Mouse (Mus musculus) lung, postnatal 25 days (tissue): ENCODE measurements around the gene Slc12a8.

Source experiments
- DNase-seq: peaks from one replicate; pipeline ENCODE4 v3.0.0; 2022; ENCODE audit warnings: low spot score

The Slc12a8 gene

DNA sequence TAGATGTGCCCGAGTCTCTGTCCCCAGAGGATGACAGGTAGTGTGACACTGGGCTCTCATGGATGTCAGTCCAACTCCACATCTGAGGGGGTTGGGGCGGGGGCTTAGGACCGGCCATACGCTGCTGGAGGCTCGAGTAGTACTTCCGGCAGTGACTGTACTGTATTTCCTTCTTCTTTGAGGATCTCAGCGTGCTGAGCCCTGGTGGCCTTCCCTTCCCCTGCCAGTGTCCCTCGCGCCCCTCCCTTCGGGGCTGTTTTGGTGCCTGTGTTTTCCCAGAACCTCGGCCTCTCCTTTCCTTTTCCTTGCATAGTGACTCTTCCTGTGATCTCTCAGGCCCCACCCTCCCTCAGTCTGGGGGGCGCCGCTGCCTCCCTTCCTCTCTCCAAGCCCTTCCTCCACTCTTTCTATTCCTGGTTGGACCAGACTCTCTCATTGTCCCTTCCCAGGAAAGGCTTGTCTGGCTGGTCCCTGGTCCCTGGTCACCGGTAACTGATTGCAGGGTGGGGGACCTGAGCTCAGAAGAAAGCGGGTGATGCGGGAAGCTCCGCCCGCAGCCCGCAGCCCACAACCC is 66.8 kb downstream of the Slc12a8 start:
- peak; percentile 81 for DNase-seq

DNA sequence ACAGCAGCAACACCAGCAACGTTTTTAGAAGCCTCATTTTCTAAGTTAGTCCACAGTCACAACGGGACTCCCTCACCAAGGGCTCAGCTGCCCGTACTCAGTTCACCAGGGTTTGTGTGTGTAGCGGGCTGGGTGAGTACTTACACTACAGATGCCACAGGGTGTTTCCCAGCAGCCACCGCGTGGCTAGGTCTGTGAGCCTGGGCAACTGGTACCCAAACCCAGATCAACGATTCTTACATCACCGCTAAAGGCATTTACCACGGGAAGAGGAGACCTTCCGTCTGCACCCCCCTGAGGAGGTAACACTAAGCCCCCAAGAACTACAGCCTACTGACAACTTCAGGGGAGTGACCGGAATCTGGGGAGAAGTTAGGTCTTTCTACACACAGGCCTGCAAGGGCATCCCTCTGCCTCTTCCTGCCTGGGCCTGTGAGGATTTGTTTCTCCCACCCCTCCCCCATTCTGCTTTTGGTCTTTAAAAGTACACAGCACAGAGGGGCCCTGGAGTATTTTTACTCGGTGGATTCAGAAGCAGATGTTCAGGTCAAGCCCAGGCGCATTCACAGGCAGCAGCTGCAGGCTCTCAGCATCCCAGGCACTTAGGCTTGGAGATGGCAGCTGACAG is 67.4 kb downstream of the Slc12a8 start:
- peak; percentile 61 for DNase-seq

DNA sequence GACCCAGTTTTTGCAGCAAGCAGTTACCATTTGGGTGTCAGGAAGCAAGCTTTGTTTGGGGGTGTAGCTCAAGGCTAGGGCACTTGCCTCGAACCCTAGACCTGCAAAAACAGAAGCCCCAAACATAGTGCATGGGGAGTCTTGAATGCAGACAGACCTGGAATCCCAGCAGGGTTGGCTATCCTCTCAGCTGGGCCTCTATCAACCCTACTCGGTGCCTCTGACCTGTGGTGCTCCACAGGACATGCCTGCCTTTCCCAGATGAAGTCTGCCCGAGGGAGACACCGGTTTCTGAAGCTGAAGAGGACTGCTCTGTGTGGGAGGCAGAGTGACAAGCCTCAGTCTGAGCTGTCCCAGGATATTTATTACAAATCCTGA is 67.9 kb downstream of the Slc12a8 start:
- no peak for DNase-seq

DNA sequence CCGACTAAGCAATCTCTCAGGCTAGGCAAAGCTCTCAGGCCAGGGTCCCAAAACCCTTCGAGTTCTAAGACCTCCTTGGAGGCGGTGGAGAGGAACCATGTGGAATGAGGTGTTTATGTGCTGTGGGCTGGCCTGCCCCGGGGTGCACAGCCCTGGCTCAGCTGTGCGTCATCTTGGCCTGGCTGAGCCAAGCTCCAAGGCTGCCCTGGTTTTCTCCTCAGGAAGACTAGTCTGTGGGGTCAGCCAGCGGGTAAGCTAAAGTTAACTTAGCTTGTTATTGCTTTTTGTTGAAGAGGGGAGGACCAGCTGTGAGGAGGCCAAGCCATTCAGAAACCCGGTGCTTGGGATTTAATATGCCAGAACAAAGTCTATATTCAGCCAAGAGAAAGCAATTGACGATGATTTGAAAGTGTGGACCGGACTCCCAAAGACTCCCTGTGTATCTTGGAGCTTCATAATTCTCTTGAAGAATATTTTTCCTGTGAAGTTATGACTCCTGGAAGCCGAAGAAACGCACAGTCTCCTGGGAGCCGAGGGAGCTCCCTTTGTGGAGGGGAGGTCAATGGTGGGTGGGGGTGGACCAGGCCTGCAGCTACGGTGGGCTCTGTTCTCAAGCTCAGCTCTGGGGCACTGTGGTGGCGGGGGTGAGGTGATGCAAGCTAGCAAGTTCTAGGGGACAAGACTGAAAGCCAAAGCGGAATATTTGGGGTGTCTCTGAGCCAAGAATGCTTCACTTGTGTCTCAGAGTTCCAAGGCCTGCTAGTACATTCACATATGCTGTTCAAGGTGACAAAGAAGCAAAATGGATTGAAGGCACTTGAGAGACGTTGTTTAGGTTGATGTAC is 70.4 kb downstream of the Slc12a8 start:
- peak; percentile 69 for DNase-seq

DNA sequence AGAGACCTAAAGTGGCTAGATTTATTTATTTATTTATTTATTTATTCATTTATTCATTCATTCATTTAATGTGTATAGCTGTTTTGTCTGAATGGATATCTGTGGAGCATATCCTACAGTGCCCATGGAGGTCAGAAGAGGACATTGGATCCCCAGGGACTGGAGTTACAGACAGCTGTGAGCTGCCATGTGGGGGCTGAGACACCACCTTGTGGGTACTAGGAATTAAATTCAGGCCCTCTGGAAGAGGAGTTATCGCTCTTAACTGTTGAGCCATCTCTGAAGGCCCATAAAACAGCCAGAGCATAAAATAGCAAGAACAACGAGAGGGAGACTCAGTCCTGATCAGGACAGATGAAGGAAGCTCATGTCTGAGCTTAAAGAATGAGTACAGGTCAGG is 71.7 kb downstream of the Slc12a8 start:
- no peak for DNase-seq

GRCm38 (mm10) chr16:33590438-33590837 is 73.3 kb downstream of the Slc12a8 start:
- DNase-seq, result no peak

GRCm38 (mm10) chr16:33591390-33592067 is 74.4 kb downstream of the Slc12a8 start:
- no peak for DNase-seq

- DNase-seq, result no peak
These were observed 75.2 kb downstream of the Slc12a8 start for GRCm38 (mm10) chr16:33592286-33592685.

GRCm38 (mm10) chr16:33593467-33593866 is 76.3 kb downstream of the Slc12a8 start:
- no peak for DNase-seq

- peak; percentile 69 for DNase-seq
These were observed 77.1 kb downstream of the Slc12a8 start for GRCm38 (mm10) chr16:33594037-33594771.

- DNase-seq, result no peak
These were observed 78.2 kb downstream of the Slc12a8 start for GRCm38 (mm10) chr16:33595235-33595769.

DNA sequence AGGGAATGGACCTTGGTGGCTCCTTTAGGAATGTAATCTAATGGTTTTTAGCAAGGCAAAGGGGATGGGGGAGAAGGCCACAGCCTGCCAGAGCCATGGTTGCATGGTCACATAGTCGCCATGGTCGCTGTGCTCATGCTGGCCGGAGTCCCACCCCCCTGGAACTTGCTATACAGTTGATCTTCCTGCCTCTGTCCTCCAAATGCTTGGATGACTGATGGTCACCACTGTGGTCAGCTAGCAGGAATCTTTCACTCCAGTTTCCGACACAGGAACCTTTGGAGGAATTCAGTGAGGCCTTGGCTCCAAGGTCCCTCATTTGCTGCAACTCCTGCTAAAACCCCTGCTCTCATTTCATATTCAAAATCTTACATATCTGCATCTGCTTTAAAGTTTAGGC is 79.1 kb downstream of the Slc12a8 start:
- no peak for DNase-seq

DNA sequence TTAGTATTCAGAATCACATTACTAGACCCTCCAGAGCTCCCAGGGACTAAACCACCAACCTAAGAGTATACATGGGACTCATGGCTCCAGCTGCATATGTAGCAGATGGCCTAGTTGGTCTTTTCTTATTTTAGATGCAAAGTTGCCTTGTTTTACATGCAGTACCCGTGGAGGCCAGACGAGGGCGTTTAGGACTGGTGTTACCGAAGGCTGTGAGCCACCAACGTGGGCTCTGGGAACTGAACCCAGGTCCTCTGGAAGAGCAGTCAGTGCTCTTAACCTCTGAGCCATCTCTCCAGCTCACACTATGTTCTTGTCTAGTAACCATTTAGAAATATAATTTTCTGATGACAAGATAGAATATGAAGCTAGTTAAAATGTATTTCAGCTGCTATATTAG is 83.1 kb downstream of the Slc12a8 start:
- DNase-seq, result no peak

GRCm38 (mm10) chr16:33601299-33601698 is 84.2 kb downstream of the Slc12a8 start:
- DNase-seq, result no peak

DNA sequence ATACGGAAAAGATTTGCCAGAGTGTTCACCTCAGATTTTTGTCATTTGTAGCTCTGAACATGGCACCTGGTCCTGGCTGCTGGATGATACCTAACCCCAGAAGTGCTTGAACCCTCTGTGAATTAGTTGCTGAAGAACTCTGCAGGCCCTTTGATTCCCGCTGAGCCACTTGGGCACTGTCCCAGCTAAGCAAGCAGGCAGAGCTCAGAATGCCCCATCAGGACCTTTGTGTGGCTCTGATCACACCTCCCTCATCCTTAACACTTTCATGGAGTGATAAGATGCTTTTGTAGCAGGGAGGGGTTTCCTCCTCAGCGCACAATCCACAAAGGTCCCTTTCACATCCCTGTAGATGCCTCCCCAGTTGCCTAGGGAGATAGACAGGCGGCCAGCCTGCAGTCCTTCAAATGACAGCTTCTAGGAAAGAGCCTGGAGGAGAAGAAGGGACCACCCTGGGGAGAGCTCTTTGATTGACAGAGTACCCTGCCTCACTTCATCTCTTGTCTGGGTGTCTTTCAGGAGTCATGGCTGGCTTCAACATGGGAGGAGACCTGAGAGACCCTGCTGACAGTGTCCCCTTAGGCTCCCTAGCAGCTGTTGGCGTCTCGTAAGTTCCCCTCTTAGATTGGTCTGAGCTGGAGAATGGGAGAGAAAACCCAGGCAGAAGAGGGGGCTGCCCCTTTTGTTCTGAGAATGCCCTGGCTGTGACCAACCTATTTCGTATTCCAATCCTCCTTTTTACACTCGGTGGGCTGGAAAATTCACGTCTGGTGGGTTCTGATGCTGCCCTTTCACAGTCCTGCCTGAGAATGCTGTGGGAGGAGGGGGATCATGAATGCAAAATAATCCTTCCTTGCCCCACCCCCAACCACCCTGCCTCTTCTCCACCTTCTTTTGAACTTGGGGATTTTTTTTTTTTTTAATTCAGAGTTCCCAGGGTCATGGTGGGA is 88.8 kb downstream of the Slc12a8 start:
- DNase-seq, result no peak

DNA sequence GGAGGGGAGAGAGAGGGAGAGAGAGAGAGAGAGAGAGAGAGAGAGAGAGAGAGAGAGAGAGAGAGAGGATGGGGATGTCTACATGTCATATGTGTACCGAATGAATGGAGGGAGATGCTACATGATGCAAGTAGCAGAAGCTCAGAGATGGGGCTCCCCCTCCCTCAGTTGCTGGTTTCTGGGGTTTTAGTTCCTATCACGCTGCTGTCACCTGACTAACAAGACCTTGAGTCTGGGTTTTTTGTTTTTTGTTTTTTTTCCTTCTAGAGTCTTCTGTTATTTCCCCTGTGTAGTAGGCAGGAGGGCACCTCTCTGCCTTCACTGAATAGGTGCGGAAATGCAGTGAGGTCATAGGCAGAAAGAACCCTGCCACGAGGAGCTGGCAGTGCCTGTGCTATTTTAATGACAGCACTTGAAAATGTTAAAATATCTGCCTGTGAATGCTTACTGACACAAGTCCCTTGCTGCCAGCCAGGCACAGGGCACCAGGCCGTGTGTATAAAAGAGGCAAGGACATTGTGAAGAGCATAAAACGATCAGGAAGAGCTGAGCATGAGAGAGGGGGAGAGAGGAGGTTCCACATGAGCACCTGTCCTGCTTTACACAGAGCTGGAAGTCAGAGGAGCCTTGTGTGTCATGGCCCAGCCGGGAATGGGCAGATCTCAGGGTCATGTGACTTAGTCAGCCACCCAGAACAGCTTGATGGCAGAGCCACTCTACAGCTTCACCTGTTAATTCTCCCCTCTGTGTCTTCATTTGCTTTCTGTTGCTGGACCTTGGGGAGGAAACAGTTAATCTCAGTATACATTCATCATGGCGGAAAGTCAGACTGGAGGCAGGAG is 89.8 kb downstream of the Slc12a8 start:
- DNase-seq, result peak; percentile 28

DNA sequence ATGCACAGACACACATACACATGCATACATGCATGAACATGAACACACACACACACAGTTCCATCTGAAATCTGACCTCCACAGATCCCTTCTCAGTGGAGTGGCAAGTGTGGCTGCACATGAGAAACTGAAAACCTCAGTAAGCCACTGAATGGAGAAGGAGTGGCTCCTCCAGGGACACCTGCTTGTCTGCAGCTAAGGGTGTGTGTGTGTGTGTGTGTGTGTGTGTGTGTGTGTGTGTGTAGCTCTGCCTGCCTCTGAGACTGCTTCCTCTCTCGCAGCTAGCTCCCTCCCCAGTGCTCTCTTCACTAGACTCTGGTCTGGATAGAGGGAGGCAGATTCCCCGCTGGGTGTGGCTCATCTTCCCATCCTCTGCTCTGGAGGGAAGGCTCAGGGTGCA is 92.4 kb downstream of the Slc12a8 start:
- DNase-seq, result no peak

- DNase-seq, result no peak
These were observed 93.3 kb downstream of the Slc12a8 start for GRCm38 (mm10) chr16:33610466-33610865.

DNA sequence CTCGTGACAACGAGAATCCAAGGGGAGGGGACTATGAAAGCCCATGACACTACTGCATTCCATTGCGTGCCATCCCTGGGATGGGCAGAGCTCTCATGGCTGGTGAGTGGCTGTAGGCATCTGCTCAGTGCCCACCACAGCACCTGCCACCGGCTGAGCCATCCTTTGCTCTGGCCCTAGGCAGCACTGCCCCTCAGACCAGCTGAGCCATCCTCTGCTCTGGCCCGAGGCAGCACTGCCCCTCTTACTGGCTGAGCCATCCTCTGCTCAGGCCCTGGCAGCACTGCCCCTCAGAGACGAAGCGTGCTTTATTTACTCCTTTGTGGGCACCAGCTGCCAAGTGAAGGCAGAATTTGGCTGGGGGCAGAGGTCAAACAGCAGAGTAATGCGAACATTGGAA is 94.2 kb downstream of the Slc12a8 start:
- DNase-seq, result no peak
